Mouse (Mus musculus): Measurements from ENCODE around the gene 2310057M21Rik.
"Not testable (repeated sequence)": the region's sequence is repeated elsewhere in the genome, so short reads cannot be mapped to it uniquely, and the experiment has no call there.

The 2310057M21Rik gene

GRCm38 (mm10) chr7:131362615-131363300 lies at the start of gene 2310057M21Rik:
Gene 2310057M21Rik (minus strand): TSS chr7:131362759.
- peak; percentile 71 to 80 for DNase-seq (ENCODE audit: low spot score in 2 of 2)

- DNase-seq (ENCODE audit: low spot score in 2 of 2) = no peak
These were observed 49.3 kb upstream of the 2310057M21Rik start for GRCm38 (mm10) chr7:131411941-131412270.

DNA sequence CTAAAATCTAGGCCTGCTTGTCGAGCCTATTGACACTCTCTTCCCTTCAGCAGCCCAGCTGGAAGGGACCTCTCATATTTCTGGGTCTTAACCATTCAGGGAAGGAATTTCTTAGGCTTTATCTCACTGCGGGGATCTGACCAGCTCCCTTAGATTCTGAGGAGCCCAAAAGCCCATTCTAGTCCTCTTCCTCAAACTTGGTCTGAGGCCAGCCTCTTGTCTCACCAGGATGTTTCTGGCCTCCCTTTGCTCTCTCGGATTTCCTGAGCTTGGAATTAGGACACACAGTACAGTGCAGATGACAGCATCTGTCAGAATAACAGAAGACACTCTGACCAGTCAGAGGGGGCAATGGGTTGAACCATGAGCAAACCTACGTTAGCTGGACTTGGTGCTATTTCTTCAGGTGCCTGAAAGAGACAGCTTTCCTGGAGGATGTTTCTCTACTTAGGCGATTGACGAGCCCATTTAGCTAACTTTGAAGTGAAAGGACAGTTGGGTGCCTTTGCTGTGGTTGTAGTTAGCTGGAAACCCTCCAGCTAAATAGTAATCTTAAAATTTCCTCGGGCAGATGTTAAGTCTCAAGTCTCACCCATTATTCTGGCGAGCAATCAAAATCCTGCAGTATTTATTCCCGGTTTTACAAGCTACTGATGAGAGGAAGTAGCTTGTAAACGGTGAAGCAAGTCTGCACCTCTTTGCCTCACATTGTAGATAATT lies 48.8 kb upstream of the 2310057M21Rik start:
- DNase-seq (ENCODE audit: low spot score in 2 of 2) = no peak

GRCm38 (mm10) chr7:131410416-131411058 lies 48.0 kb upstream of the 2310057M21Rik start, which contains the start of the genes Ikzf5 and Acadsb:
Gene Ikzf5 (minus strand): TSS chr7:131410521.
Gene Acadsb (plus strand): TSS chr7:131410601.
- peak; percentile 99 for DNase-seq (ENCODE audit: low spot score in 2 of 2)

GRCm38 (mm10) chr7:131409988-131410385 lies 47.4 kb upstream of the 2310057M21Rik start:
- peak in 1 of 2 experiments; percentile 45 for DNase-seq (ENCODE audit: low spot score in 2 of 2)

- DNase-seq (ENCODE audit: low spot score in 2 of 2) = no peak
These were observed 46.9 kb upstream of the 2310057M21Rik start for GRCm38 (mm10) chr7:131409321-131409987.

DNA sequence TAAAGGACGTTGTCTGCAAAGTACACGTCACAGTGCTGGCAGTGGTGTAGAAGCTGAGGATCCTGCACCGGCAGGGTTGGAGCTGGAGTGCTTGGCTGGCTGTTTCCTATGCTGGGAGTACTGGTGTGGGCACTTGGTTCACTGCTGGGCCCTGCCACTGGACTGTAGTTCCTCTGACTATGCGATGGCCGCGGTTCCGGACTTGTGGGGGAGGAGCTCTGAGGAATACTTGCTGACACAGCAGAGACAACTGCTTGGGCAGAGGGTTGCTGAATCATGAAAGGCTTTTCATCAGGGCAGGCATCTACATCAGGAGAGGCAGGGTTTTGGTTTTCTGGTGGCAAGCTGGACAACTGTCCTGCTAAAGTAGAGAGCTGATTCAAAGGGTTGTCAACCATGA lies 29.2 kb upstream of the 2310057M21Rik start:
- DNase-seq (ENCODE audit: low spot score in 2 of 2) = not testable (repeated sequence)

- DNase-seq (ENCODE audit: low spot score in 2 of 2) = no peak
These were observed 9.5 kb upstream of the 2310057M21Rik start for GRCm38 (mm10) chr7:131371880-131372651.

- DNase-seq (ENCODE audit: low spot score in 2 of 2) = no peak
These were observed 8.9 kb upstream of the 2310057M21Rik start for GRCm38 (mm10) chr7:131371470-131371860.

DNA sequence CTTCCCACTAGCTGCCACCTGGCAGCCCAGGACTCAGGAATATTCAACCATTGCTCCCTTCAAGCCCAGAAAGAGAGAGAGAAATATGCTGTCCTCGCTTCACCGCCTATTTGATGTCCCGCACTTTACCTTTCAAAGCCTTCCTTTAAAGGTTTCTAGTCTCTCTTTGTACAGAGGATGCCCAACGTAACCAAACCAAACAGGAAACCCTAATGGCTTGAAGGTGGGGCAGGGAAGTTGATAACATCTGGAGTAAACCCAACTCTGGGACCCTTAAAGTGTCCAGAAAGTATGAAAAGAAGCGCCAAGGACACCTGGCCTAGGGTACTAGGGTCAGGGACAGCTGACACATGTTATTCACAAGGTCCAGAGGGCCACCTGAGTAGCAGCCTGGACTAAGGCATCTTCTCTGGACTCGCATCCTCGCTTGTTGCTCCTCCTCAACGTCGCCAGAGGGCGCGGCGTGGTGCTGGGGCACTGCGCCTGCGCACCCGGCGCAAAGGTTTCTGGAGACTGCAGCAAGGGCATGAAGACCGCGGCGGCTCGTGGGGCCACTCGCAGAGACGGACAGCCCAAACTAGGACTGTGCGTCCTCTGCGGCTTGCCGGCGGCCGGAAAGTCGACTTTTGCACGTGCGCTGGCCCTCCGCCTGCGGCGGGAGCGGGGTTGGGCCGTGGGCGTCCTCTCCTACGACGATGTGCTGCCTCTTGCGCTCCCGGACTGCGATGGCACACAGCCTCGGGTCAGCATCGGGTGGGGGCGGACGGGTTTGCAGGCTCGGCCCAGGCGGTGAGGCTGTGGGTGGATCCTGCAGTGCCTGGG lies 8.3 kb upstream of the 2310057M21Rik start, which contains the start of gene Pstk:
TSS of gene Pstk (plus strand) at position 494 of the 822 bp plus-strand sequence.
- DNase-seq (ENCODE audit: low spot score in 2 of 2) = peak; percentile 71 to 80

DNA sequence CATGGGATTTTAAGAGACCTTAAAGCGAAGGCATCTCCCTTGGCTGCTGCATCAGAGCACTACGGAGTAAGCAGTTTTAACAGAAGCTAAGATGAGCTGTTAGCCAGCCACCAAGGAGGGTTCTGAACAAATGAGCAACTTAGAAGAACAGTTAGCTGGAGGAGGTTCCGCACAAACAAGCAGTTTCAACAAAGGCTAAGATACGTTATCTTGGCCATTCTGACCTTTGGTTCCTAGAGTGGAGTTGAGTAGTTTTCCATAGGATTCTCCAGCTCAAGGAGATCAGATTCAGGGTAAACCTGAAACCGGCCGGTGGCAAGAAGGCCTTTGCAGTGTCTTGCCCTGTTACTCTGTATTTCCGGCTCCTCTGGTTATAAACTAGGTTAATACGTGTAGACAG lies 1.6 kb upstream of the 2310057M21Rik start:
- no peak for DNase-seq (ENCODE audit: low spot score in 2 of 2)

- DNase-seq (ENCODE audit: low spot score in 2 of 2) = no peak
These were observed 317 bp downstream of the 2310057M21Rik start for GRCm38 (mm10) chr7:131362269-131362614.

- DNase-seq (ENCODE audit: low spot score in 2 of 2) = no peak
These were observed 6.5 kb downstream of the 2310057M21Rik start for GRCm38 (mm10) chr7:131356105-131356504.

- no peak for DNase-seq (ENCODE audit: low spot score in 2 of 2)
These were observed 16.6 kb downstream of the 2310057M21Rik start for GRCm38 (mm10) chr7:131345856-131346541.

- DNase-seq (ENCODE audit: low spot score in 2 of 2) = no peak
These were observed 25.0 kb downstream of the 2310057M21Rik start for GRCm38 (mm10) chr7:131337502-131338068.

GRCm38 (mm10) chr7:131333564-131333963 lies 29.0 kb downstream of the 2310057M21Rik start, which contains the start of gene Fam24a:
Gene Fam24a (plus strand): TSS chr7:131333864.
- DNase-seq (ENCODE audit: low spot score in 2 of 2) = no peak

DNA sequence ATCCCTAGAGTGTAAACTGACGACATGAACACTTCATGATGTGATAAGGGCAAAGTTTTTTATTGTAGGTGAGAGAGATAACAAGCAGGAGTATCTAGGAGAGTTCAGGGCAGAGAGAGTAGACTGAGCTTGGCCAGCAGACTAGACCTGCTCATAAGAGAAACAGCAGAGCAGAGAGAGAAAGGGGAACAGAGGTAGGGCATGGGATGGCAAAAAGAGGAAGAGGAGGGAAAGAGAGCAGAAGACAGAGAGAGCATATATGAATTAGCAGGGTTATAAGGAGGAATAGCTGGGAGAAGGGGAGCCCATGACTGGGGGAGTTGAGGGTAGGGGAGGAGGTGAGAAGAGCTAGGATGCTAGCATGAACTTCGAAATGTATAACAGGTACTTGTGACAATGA lies 30.9 kb downstream of the 2310057M21Rik start:
- no peak for DNase-seq (ENCODE audit: low spot score in 2 of 2)

GRCm38 (mm10) chr7:131329416-131329815 lies 33.1 kb downstream of the 2310057M21Rik start, which contains the start of gene Fam24b:
Gene Fam24b (minus strand): TSS chr7:131329516.
- no peak for DNase-seq (ENCODE audit: low spot score in 2 of 2)

DNA sequence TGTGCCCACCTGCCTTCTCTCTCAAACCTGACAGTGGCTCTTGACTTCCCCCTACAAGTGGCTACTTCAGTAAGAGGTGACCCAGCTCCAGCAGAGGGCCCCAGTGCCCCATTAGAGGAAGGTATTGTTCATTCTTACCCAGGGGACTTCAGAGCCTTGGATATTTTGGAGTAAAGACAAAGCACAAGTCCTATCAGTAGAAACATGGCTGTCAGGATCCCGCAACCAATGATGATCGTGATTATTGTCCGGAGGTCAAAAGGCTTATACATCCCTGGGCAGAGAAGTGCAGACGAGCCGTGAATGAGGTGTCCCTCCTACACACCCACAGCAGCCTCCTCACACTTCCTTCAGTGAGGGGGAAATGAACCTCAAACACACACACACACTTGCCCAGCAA lies 35.5 kb downstream of the 2310057M21Rik start:
- DNase-seq (ENCODE audit: low spot score in 2 of 2) = no peak
